Mouse (Mus musculus): ENCODE measurements around the gene Ilk. TPM values are rescaled to one million over a fixed set of nuclear protein-coding genes. Genes with fewer than 3 reads are reported as not detected.

The Ilk gene
- polyA plus RNA-seq, 1 experiment = 44.0 TPM

DNA sequence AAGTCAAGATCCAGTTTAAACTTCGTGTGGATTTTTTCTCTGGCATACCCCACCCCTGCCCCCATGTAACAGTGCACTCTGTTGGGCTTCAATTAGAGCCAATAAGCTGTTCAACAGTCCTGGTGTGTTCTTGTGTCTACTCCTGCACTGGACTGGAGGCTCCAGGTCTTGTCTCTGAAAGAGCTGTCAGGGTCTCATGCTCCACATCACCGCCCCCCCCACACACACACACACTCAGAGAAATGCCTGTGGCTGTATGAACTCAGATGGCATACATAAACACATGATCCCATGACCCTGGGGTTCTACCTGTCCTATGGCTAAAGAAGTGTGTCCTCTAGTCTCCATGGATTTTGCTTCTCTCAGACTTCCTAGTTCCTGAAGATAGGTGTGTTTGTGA, 39.6 kb downstream of the Ilk start:
- no peaks in the 10 kb centered on the region for H3K27me3 ChIP-seq (ENCODE audit: control insufficient read depth, insufficient read depth, low read length)
- H3K27ac ChIP-seq (ENCODE audit: control insufficient read depth, insufficient read depth, low read depth, low read length) = no peak overlapping the region
- H3K4me1 ChIP-seq (ENCODE audit: control insufficient read depth, insufficient read depth, low read length) = no peaks in the 10 kb centered on the region; the same call in 1 of the 2 replicates
- TF ChIP-seq POLR2A (IDR thresholded peaks at IDR 0.05; ENCODE audit: control insufficient read depth, low read depth, low read length) = no peak
- TF ChIP-seq CTCF (IDR thresholded peaks at IDR 0.05; ENCODE audit: control insufficient read depth, insufficient read depth, insufficient replicate concordance, low read depth, low read length) = no peak
- H3K36me3 ChIP-seq (ENCODE audit: control insufficient read depth, insufficient read depth, low read length) = no peaks in the 10 kb centered on the region
- H3K4me3 ChIP-seq (ENCODE audit: control insufficient read depth, low read depth, low read length) = no peak overlapping the region

- Histone ChIP-seq H3K4me1 (ENCODE audit: control insufficient read depth, insufficient read depth, low read length) (no peaks in the 10 kb centered on the region; the same call in 1 of the 2 replicates), H3K27me3 (ENCODE audit: control insufficient read depth, insufficient read depth, low read length) (no peaks in the 10 kb centered on the region), H3K27ac (ENCODE audit: control insufficient read depth, insufficient read depth, low read depth, low read length) (no peak overlapping the region), H3K4me3 (ENCODE audit: control insufficient read depth, low read depth, low read length) (no peak overlapping the region), H3K36me3 (ENCODE audit: control insufficient read depth, insufficient read depth, low read length) (no peaks in the 10 kb centered on the region)
- TF ChIP-seq CTCF (IDR thresholded peaks at IDR 0.05; ENCODE audit: control insufficient read depth, insufficient read depth, insufficient replicate concordance, low read depth, low read length) = no peak
- TF ChIP-seq POLR2A (IDR thresholded peaks at IDR 0.05; ENCODE audit: control insufficient read depth, low read depth, low read length) = no peak
These were observed 40.9 kb downstream of the Ilk start for GRCm38 (mm10) chr7:105777316-105777715.

DNA sequence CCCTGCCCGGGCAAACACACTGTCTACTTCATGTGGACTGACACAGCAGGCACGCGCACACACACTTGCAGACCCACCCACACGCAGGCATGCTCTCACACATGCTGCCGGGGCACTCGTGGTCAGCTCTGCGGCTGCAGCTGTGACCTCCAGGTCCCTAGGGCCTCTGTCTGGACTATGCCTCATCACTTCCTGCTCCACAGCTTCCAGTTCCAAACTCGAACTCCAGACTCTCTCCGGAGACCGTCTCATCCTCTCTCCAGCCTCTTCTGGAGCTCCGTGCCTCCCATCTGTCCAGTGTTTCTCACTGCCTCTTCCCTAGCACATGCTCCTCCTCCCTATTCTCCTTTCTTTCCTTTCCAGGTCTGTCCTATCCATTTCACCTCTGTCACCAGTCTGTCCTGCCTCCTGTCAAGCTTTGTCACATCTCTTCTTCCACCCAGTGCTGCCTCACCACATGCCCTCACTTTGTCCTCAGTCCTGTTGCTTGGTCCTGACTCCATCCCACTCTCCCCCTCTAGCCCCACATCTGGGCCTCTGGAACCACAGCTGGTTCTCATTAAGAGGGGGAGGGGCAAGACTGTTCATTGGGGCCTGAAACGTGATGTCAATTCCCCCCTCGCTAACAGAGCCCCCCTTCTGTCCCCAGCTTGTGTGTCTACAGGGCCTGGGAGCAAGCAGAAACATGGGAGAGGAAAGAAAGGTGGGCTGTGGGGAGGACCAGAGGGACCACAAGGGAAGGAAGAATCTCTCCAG, 41.6 kb downstream of the Ilk start:
- H3K4me3 ChIP-seq (ENCODE audit: control insufficient read depth, low read depth, low read length) = no peak overlapping the region
- H3K36me3 ChIP-seq (ENCODE audit: control insufficient read depth, insufficient read depth, low read length) = no peaks in the 10 kb centered on the region
- no peaks in the 10 kb centered on the region; the same call in 1 of the 2 replicates for H3K4me1 ChIP-seq (ENCODE audit: control insufficient read depth, insufficient read depth, low read length)
- no peak overlapping the region for H3K27ac ChIP-seq (ENCODE audit: control insufficient read depth, insufficient read depth, low read depth, low read length)
- TF ChIP-seq POLR2A (IDR thresholded peaks at IDR 0.05; ENCODE audit: control insufficient read depth, low read depth, low read length) (no peak), CTCF (IDR thresholded peaks at IDR 0.05; ENCODE audit: control insufficient read depth, insufficient read depth, insufficient replicate concordance, low read depth, low read length) (no peak)
- H3K27me3 ChIP-seq (ENCODE audit: control insufficient read depth, insufficient read depth, low read length) = no peaks in the 10 kb centered on the region

DNA sequence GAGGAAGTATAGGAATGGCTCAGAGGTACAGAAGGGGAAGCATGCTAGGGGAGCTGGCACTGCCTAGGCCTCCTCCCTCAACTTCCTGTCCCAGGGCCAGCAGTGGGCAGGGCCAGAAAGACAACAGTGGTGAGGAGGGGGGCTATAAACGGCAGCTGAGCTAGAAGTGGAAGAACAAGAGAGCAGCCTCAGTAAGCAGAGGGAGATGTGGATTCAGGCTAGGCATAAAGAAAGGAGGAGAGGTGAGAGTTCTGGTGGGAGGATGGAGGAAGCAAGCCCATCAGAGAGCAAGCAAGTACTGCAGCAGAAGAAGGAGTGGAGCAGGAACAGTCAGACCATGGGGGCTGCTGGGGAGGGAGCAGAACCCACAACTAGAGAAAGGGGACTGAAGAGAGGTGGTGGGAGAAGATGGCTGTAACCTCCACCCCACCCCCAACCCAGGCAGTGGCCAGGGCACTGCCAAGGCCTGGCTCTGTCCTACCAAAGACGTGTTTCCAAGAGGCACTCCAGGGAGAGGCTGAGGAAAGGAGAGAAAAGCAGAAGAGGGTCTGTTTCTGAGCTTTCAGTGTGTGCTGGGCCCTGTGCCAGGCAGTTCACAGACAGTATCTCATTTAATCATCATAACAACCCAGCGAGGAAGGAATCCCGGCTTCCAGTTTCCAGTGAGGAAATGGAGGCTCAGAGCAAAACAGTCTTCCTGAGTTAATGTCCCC, 42.3 kb downstream of the Ilk start:
- TF ChIP-seq CTCF (IDR thresholded peaks at IDR 0.05; ENCODE audit: control insufficient read depth, insufficient read depth, insufficient replicate concordance, low read depth, low read length) = no peak
- Histone ChIP-seq H3K27ac (ENCODE audit: control insufficient read depth, insufficient read depth, low read depth, low read length) (no peak overlapping the region), H3K4me3 (ENCODE audit: control insufficient read depth, low read depth, low read length) (no peak overlapping the region), H3K36me3 (ENCODE audit: control insufficient read depth, insufficient read depth, low read length) (no peaks in the 10 kb centered on the region), H3K27me3 (ENCODE audit: control insufficient read depth, insufficient read depth, low read length) (no peaks in the 10 kb centered on the region), H3K4me1 (ENCODE audit: control insufficient read depth, insufficient read depth, low read length) (no peaks in the 10 kb centered on the region; the same call in 1 of the 2 replicates)

- Histone ChIP-seq H3K4me1 (ENCODE audit: control insufficient read depth, insufficient read depth, low read length) (peaks cover 10% of the 10 kb centered on the region), H3K27me3 (ENCODE audit: control insufficient read depth, insufficient read depth, low read length) (peaks cover 4% of the 10 kb centered on the region; the same call in 1 of the 2 replicates), H3K27ac (ENCODE audit: control insufficient read depth, insufficient read depth, low read depth, low read length) (no peak overlapping the region), H3K36me3 (ENCODE audit: control insufficient read depth, insufficient read depth, low read length) (no peaks in the 10 kb centered on the region), H3K4me3 (ENCODE audit: control insufficient read depth, low read depth, low read length) (no peak overlapping the region)
- TF ChIP-seq POLR2A (IDR thresholded peaks at IDR 0.05; ENCODE audit: control insufficient read depth, low read depth, low read length) (no peak), CTCF (IDR thresholded peaks at IDR 0.05; ENCODE audit: control insufficient read depth, insufficient read depth, insufficient replicate concordance, low read depth, low read length) (no peak)
These were observed 47.5 kb downstream of the Ilk start for GRCm38 (mm10) chr7:105783861-105784260.

DNA sequence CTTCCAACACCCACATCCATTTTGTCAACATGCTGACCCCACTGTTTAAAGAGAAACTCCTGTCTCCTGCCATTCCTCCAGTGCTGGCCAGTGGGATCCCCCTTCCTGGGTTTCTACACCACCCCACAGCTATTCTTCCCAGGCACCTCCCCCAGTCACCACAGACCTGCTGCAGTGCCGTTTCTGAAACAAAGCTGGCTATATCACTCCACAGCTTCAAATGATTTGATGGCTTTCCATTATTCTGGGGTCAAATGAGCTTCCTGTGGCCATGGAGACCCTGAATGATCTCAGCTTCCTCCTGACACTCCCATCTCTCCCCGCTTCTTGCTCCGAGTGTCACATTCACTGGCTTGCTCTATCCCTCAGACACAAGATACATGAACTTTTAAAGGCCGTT, 48.2 kb downstream of the Ilk start:
- Histone ChIP-seq H3K36me3 (ENCODE audit: control insufficient read depth, insufficient read depth, low read length) (no peaks in the 10 kb centered on the region), H3K27ac (ENCODE audit: control insufficient read depth, insufficient read depth, low read depth, low read length) (no peak overlapping the region), H3K27me3 (ENCODE audit: control insufficient read depth, insufficient read depth, low read length) (peaks cover 4% of the 10 kb centered on the region; the same call in 1 of the 2 replicates), H3K4me1 (ENCODE audit: control insufficient read depth, insufficient read depth, low read length) (peaks cover 10% of the 10 kb centered on the region), H3K4me3 (ENCODE audit: control insufficient read depth, low read depth, low read length) (no peak overlapping the region)
- no peak for TF ChIP-seq CTCF (IDR thresholded peaks at IDR 0.05; ENCODE audit: control insufficient read depth, insufficient read depth, insufficient replicate concordance, low read depth, low read length)
- no peak for TF ChIP-seq POLR2A (IDR thresholded peaks at IDR 0.05; ENCODE audit: control insufficient read depth, low read depth, low read length)

GRCm38 (mm10) chr7:105786506-105787284, 50.3 kb downstream of the Ilk start:
- peak overlapping the region; percentile 83 for H3K4me3 ChIP-seq (ENCODE audit: control insufficient read depth, low read depth, low read length)
- H3K27me3 ChIP-seq (ENCODE audit: control insufficient read depth, insufficient read depth, low read length) = peaks cover 4% of the 10 kb centered on the region; the same call in 1 of the 2 replicates
- peaks cover 10% of the 10 kb centered on the region for H3K4me1 ChIP-seq (ENCODE audit: control insufficient read depth, insufficient read depth, low read length)
- TF ChIP-seq POLR2A (IDR thresholded peaks at IDR 0.05; ENCODE audit: control insufficient read depth, low read depth, low read length) (no peak), CTCF (IDR thresholded peaks at IDR 0.05; ENCODE audit: control insufficient read depth, insufficient read depth, insufficient replicate concordance, low read depth, low read length) (no peak)
- no peaks in the 10 kb centered on the region for H3K36me3 ChIP-seq (ENCODE audit: control insufficient read depth, insufficient read depth, low read length)
- H3K27ac ChIP-seq (ENCODE audit: control insufficient read depth, insufficient read depth, low read depth, low read length) = no peak overlapping the region

Measured in testis, adult 2 months (tissue).